Mouse (Mus musculus): Measurements from ENCODE around the gene Prkd2. TPM values are rescaled to one million over a fixed set of nuclear protein-coding genes. Genes with fewer than 3 reads are reported as not detected.
A peak's percentile ranks its signal among the peaks of the same experiment; 100 is the strongest.

Gene Prkd2
- polyA plus RNA-seq, 1 experiment from 2014 or later = 11.0 TPM

GRCm38 (mm10) chr7:16907842-16908241 is 65.1 kb downstream of the Prkd2 start:
- no peak overlapping the region for H3K4me2 ChIP-seq (ENCODE audit: low read depth, low read length, severe bottlenecking)
- H3K27ac ChIP-seq (ENCODE audit: low read depth, low read length) = no peak overlapping the region
- no peaks in the 10 kb centered on the region for H3K36me3 ChIP-seq (ENCODE audit: control insufficient read depth, insufficient read depth, low read length)
- no peak for DNase-seq (ENCODE audit: low spot score)
- H3K9ac ChIP-seq (ENCODE audit: low read length) = no peak overlapping the region
- H3K9me3 ChIP-seq (ENCODE audit: control insufficient read depth, low read length) = no peaks in the 10 kb centered on the region
- 81% methylated on average over 7 of the region's 7 CpGs for WGBS
- peaks cover 4% of the 10 kb centered on the region; the same call in 1 of the 2 replicates for H3K4me1 ChIP-seq (replicated peaks; ENCODE audit: control insufficient read depth, insufficient read depth, low read length)
- ATAC-seq (replicated peaks; ENCODE audit: low FRiP score) = no peak
- H3K4me3 ChIP-seq (ENCODE audit: low read depth, low read length) = no peak overlapping the region
- H3K27me3 ChIP-seq (ENCODE audit: control insufficient read depth, insufficient read depth, low read length) = no peaks in the 10 kb centered on the region

DNA sequence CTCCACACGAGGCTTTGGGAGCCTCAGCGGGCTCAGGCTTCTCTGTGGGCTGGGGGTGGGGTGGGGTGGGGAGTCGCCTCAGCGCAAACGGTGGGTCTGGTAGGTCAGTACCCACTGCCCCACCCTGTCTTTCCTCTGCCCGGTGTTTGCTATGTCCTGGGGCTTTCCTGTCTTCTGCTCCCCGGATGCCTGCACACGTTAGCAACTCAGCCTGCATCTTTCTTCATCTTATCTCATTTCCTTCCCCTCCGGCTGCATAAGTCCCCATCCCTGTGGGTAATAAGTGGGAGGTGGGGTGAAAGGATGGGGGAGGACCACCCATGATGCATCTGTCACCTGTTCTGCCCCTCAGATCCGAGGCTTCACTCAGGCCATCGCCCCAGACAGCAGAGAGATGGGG is 65.7 kb downstream of the Prkd2 start:
- DNase-seq (ENCODE audit: low spot score) (no peak), ATAC-seq (replicated peaks; ENCODE audit: low FRiP score) (no peak)
- Histone ChIP-seq H3K27ac (ENCODE audit: low read depth, low read length) (no peak overlapping the region), H3K4me1 (replicated peaks; ENCODE audit: control insufficient read depth, insufficient read depth, low read length) (peaks cover 4% of the 10 kb centered on the region; the same call in 1 of the 2 replicates), H3K9me3 (ENCODE audit: control insufficient read depth, low read length) (no peaks in the 10 kb centered on the region), H3K9ac (ENCODE audit: low read length) (no peak overlapping the region), H3K4me2 (ENCODE audit: low read depth, low read length, severe bottlenecking) (no peak overlapping the region), H3K4me3 (ENCODE audit: low read depth, low read length) (no peak overlapping the region), H3K27me3 (ENCODE audit: control insufficient read depth, insufficient read depth, low read length) (no peaks in the 10 kb centered on the region), H3K36me3 (ENCODE audit: control insufficient read depth, insufficient read depth, low read length) (no peaks in the 10 kb centered on the region)
- WGBS = 53% methylated on average over 11 of the region's 11 CpGs

GRCm38 (mm10) chr7:16908859-16909258 is 66.2 kb downstream of the Prkd2 start:
- Histone ChIP-seq H3K4me1 (replicated peaks; ENCODE audit: control insufficient read depth, insufficient read depth, low read length) (peaks cover 4% of the 10 kb centered on the region; the same call in 1 of the 2 replicates), H3K27ac (ENCODE audit: low read depth, low read length) (no peak overlapping the region), H3K9me3 (ENCODE audit: control insufficient read depth, low read length) (no peaks in the 10 kb centered on the region), H3K4me3 (ENCODE audit: low read depth, low read length) (no peak overlapping the region), H3K9ac (ENCODE audit: low read length) (no peak overlapping the region), H3K27me3 (ENCODE audit: control insufficient read depth, insufficient read depth, low read length) (no peaks in the 10 kb centered on the region), H3K4me2 (ENCODE audit: low read depth, low read length, severe bottlenecking) (no peak overlapping the region), H3K36me3 (ENCODE audit: control insufficient read depth, insufficient read depth, low read length) (no peaks in the 10 kb centered on the region)
- 70% methylated on average over 11 of the region's 11 CpGs for WGBS
- ATAC-seq (replicated peaks; ENCODE audit: low FRiP score) = no peak
- DNase-seq (ENCODE audit: low spot score) = no peak

DNA sequence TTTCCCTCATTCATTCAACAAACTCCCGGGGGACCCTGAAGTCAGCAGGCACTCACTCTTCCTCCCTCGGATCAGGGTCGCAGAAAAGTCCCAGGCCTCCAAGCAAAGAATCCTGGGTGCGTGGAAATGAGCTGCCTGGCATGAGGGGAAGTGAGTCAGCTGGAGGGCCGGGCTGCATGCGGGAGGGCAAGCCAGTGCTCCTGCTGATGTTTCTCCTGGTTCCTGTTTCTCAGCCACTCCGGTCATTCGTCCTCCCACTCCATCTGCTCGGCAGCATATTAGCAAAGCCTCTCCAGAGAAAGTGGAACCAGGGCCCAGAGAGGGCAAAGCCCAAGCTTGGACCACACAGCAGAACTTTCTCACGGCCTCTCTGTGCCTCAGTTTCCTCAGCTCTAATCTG is 67.2 kb downstream of the Prkd2 start:
- DNase-seq (ENCODE audit: low spot score) = no peak
- no peaks in the 10 kb centered on the region for H3K9me3 ChIP-seq (ENCODE audit: control insufficient read depth, low read length)
- H3K4me2 ChIP-seq (ENCODE audit: low read depth, low read length, severe bottlenecking) = no peak overlapping the region
- peaks cover 4% of the 10 kb centered on the region; the same call in 1 of the 2 replicates for H3K4me1 ChIP-seq (replicated peaks; ENCODE audit: control insufficient read depth, insufficient read depth, low read length)
- 60% methylated on average over 10 of the region's 10 CpGs for WGBS
- ATAC-seq (replicated peaks; ENCODE audit: low FRiP score) = no peak
- peaks cover 1% of the 10 kb centered on the region; the same call in 1 of the 2 replicates for H3K36me3 ChIP-seq (ENCODE audit: control insufficient read depth, insufficient read depth, low read length)
- H3K27me3 ChIP-seq (ENCODE audit: control insufficient read depth, insufficient read depth, low read length) = no peaks in the 10 kb centered on the region
- H3K4me3 ChIP-seq (ENCODE audit: low read depth, low read length) = no peak overlapping the region
- H3K27ac ChIP-seq (ENCODE audit: low read depth, low read length) = no peak overlapping the region
- H3K9ac ChIP-seq (ENCODE audit: low read length) = no peak overlapping the region

DNA sequence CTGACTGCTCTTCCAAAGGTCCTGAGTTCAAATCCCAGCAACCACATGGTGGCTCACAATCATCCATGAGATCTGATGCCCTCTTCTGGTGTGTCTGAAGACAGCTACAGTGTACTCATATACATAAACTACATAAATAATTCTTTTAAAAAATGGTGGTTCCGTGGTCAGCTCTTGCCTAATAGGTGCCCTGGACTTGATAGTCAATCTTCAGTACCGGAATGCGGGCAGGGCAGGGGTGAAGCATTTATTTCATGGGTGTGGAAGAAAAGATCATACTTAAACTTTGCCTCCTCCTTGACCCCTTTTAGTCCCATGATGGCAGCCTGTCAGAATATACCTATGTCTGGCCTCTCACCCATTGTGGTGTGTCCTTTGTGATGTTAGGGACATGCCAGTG is 69.2 kb downstream of the Prkd2 start:
- ATAC-seq (replicated peaks; ENCODE audit: low FRiP score) (no peak), DNase-seq (ENCODE audit: low spot score) (no peak)
- WGBS = 90% methylated on average over 3 of the region's 3 CpGs
- Histone ChIP-seq H3K27ac (ENCODE audit: low read depth, low read length) (no peak overlapping the region), H3K4me2 (ENCODE audit: low read depth, low read length, severe bottlenecking) (no peak overlapping the region), H3K4me1 (replicated peaks; ENCODE audit: control insufficient read depth, insufficient read depth, low read length) (no peaks in the 10 kb centered on the region), H3K27me3 (ENCODE audit: control insufficient read depth, insufficient read depth, low read length) (no peaks in the 10 kb centered on the region), H3K36me3 (ENCODE audit: control insufficient read depth, insufficient read depth, low read length) (peaks cover 7% of the 10 kb centered on the region; the same call in 1 of the 2 replicates), H3K9me3 (ENCODE audit: control insufficient read depth, low read length) (no peaks in the 10 kb centered on the region), H3K4me3 (ENCODE audit: low read depth, low read length) (no peak overlapping the region), H3K9ac (ENCODE audit: low read length) (no peak overlapping the region)

GRCm38 (mm10) chr7:16912360-16912759 is 69.7 kb downstream of the Prkd2 start:
- Histone ChIP-seq H3K4me2 (ENCODE audit: low read depth, low read length, severe bottlenecking) (no peak overlapping the region), H3K4me1 (replicated peaks; ENCODE audit: control insufficient read depth, insufficient read depth, low read length) (no peaks in the 10 kb centered on the region), H3K27me3 (ENCODE audit: control insufficient read depth, insufficient read depth, low read length) (no peaks in the 10 kb centered on the region), H3K36me3 (ENCODE audit: control insufficient read depth, insufficient read depth, low read length) (peaks cover 8% of the 10 kb centered on the region; the same call in 1 of the 2 replicates), H3K9me3 (ENCODE audit: control insufficient read depth, low read length) (no peaks in the 10 kb centered on the region), H3K9ac (ENCODE audit: low read length) (no peak overlapping the region), H3K4me3 (ENCODE audit: low read depth, low read length) (no peak overlapping the region), H3K27ac (ENCODE audit: low read depth, low read length) (no peak overlapping the region)
- WGBS = 78% methylated on average over 6 of the region's 6 CpGs
- DNase-seq (ENCODE audit: low spot score) (no peak), ATAC-seq (replicated peaks; ENCODE audit: low FRiP score) (no peak)

GRCm38 (mm10) chr7:16913806-16914452 is 71.2 kb downstream of the Prkd2 start:
- H3K9ac ChIP-seq (ENCODE audit: low read length) = no peak overlapping the region
- WGBS = 42% methylated on average over 10 of the region's 10 CpGs
- no peak overlapping the region for H3K4me2 ChIP-seq (ENCODE audit: low read depth, low read length, severe bottlenecking)
- no peaks in the 10 kb centered on the region for H3K4me1 ChIP-seq (replicated peaks; ENCODE audit: control insufficient read depth, insufficient read depth, low read length)
- H3K27ac ChIP-seq (ENCODE audit: low read depth, low read length) = no peak overlapping the region
- ATAC-seq (replicated peaks; ENCODE audit: low FRiP score) (peak; percentile 72), DNase-seq (ENCODE audit: low spot score) (peak; percentile 84)
- H3K27me3 ChIP-seq (ENCODE audit: control insufficient read depth, insufficient read depth, low read length) = no peaks in the 10 kb centered on the region
- no peaks in the 10 kb centered on the region for H3K9me3 ChIP-seq (ENCODE audit: control insufficient read depth, low read length)
- H3K4me3 ChIP-seq (ENCODE audit: low read depth, low read length) = no peak overlapping the region
- H3K36me3 ChIP-seq (ENCODE audit: control insufficient read depth, insufficient read depth, low read length) = peaks cover 18% of the 10 kb centered on the region; the same call in 1 of the 2 replicates

DNA sequence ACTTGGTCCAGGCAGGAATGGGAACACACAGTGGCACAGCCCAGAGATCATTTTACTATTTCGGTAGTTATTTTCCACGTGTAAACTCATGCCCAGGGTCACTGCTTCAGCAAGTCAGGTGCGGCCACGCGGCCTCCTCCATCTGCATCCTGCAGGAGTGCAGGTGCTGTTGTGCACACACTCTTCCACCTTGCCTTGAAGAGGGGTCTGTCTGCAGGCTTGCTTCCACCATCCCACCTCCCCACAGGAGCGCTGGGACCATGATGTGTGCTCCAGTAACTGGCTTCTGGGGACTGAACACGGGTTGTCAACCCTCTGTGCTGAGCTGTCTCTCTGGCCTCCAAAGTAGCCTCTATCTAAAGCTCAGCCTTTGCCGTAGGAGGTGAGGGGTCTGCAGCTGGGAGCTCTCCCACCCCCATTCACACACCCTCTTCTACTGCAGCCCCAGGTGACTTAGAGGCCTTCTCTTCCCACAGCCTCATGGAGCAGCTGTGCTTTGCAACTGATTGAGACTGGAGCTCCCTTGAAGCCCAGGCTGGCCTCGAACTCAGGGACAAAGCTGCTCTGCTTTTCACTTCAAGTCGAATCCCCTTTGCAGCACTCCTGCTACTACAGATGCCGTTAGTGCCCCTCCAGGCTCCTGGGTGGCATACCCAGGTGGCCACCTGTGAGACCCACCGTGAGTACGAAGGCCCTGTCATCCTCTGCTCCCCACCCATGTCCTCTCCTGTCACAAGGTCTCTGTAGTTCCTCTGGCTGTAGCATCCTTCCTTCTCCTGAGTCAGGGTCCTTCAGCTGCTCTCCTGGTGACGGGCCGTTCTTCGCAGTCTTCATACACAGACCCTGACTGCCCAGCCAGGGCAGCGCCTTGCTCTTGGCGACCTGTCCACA is 72.0 kb downstream of the Prkd2 start:
- Histone ChIP-seq H3K4me3 (ENCODE audit: low read depth, low read length) (no peak overlapping the region), H3K27me3 (ENCODE audit: control insufficient read depth, insufficient read depth, low read length) (no peaks in the 10 kb centered on the region), H3K9ac (ENCODE audit: low read length) (no peak overlapping the region), H3K27ac (ENCODE audit: low read depth, low read length) (no peak overlapping the region), H3K36me3 (ENCODE audit: control insufficient read depth, insufficient read depth, low read length) (peaks cover 18% of the 10 kb centered on the region; the same call in 1 of the 2 replicates), H3K4me1 (replicated peaks; ENCODE audit: control insufficient read depth, insufficient read depth, low read length) (peaks cover under 1% of the 10 kb centered on the region; the same call in 1 of the 2 replicates), H3K9me3 (ENCODE audit: control insufficient read depth, low read length) (no peaks in the 10 kb centered on the region), H3K4me2 (ENCODE audit: low read depth, low read length, severe bottlenecking) (no peak overlapping the region)
- 86% methylated on average over 18 of the region's 18 CpGs for WGBS
- ATAC-seq (replicated peaks; ENCODE audit: low FRiP score) = no peak
- peak; percentile 54 for DNase-seq (ENCODE audit: low spot score)
